Mouse (Mus musculus) forebrain, embryonic 10.5 days (tissue): Measurements from ENCODE around the gene Mcm8. TPM values are rescaled to one million over a fixed set of nuclear protein-coding genes. Genes with fewer than 3 reads are reported as not detected.
A peak's percentile ranks its signal among the peaks of the same experiment; 100 is the strongest.

Experiments used
- DNase-seq: peaks from one replicate; pipeline ENCODE4 v3.0.0-alpha.2; 2017; ENCODE audit warnings: low spot score; ENCODE audit errors: extremely low spot score
- H3K27ac ChIP-seq: fragments of 300-500 bp; sonication (generic); 2 replicates; pipeline ENCODE4 v1.5.1; 2016; ENCODE audit warnings: mild to moderate bottlenecking
- H3K27me3 ChIP-seq: fragments of 300-500 bp; sonication (generic); 2 replicates; pipeline ENCODE4 v1.6.1; 2016; ENCODE audit warnings: mild to moderate bottlenecking; ENCODE audit not compliant: poor library complexity, severe bottlenecking
- H3K36me3 ChIP-seq: fragments of 300-500 bp; sonication (generic); replicated peaks from 2 replicates; pipeline ENCODE4 v1.6.1; 2016; ENCODE audit warnings: mild to moderate bottlenecking, moderate library complexity
- H3K4me1 ChIP-seq: fragments of 300-500 bp; sonication (generic); 2 replicates; pipeline ENCODE4 v1.6.1; 2016
- H3K4me3 ChIP-seq: fragments of 300-500 bp; sonication (generic); 2 replicates; pipeline ENCODE4 v1.5.1; 2016; ENCODE audit warnings: mild to moderate bottlenecking, moderate library complexity
- H3K9me3 ChIP-seq: fragments of 300-500 bp; sonication (generic); 2 replicates; pipeline ENCODE4 v1.6.1; 2016; ENCODE audit warnings: mild to moderate bottlenecking, moderate library complexity
- WGBS: fragments of 180-500 bp; shearing (Covaris S2); methylation state at CpG from one replicate; pipeline ENCODE4 v1.1.7; 2016; 5-methylcytosine and 5-hydroxymethylcytosine counted together
- polyA plus RNA-seq: library from polyadenylated mRNA; unstranded; fragments of >200 nt; fragmentation: Nextera tagmentation; extraction: Ambion mirVana; gene quantifications from 2 replicates; pipeline ENCODE4 v1.2.1, GENCODE M21; 2016

The Mcm8 gene
- 34.4 and 36.1 TPM in 2 replicates for polyA plus RNA-seq

GRCm38 (mm10) chr2:132815608-132816314 is at the start of gene Mcm8, which contains the start of gene Trmt6:
TSS of gene Mcm8 (plus strand) at chr2:132816141.
TSS of gene Trmt6 (minus strand) at chr2:132816055.
- H3K4me3 ChIP-seq, result peak within 1 kb of the TSS; percentile 75
- peak; percentile 96 for DNase-seq
- peaks cover 21% of the 10 kb centered on the region for H3K4me1 ChIP-seq
- H3K27ac ChIP-seq, result peak within 1 kb of the TSS; percentile 91
- under 1% methylated on average over 59 of the region's 59 CpGs for WGBS
- H3K36me3 ChIP-seq, result peaks cover 52% of the 10 kb centered on the region
- no peaks in the 10 kb centered on the region for H3K9me3 ChIP-seq
- H3K27me3 ChIP-seq, result no peaks in the 10 kb centered on the region

GRCm38 (mm10) chr2:132770822-132771221 is 45.1 kb upstream of the Mcm8 start:
- no peaks in the 10 kb centered on the region for H3K9me3 ChIP-seq
- no peak overlapping the region for H3K4me3 ChIP-seq
- H3K27me3 ChIP-seq, result no peaks in the 10 kb centered on the region
- DNase-seq, result no peak
- H3K4me1 ChIP-seq, result no peaks in the 10 kb centered on the region
- WGBS, result 89% methylated on average over 1 of the region's 1 CpGs
- no peak overlapping the region for H3K27ac ChIP-seq
- H3K36me3 ChIP-seq, result no peaks in the 10 kb centered on the region

- H3K27me3 ChIP-seq, result peaks cover 11% of the 10 kb centered on the region; the same call in 1 of the 2 replicates
- no peak for DNase-seq
- H3K27ac ChIP-seq, result peak within 1 kb of the TSS; percentile 13
- H3K4me3 ChIP-seq, result peak within 1 kb of the TSS; percentile 61
- 6% methylated on average over 4 of the region's 4 CpGs for WGBS
- no peaks in the 10 kb centered on the region for H3K36me3 ChIP-seq
- no peaks in the 10 kb centered on the region for H3K9me3 ChIP-seq
- peaks cover 18% of the 10 kb centered on the region for H3K4me1 ChIP-seq
Measured at GRCm38 (mm10) chr2:132780978-132781377, 35.0 kb upstream of the Mcm8 start, which contains the start of gene Chgb. TSS of gene Chgb (plus strand) at chr2:132781278.

GRCm38 (mm10) chr2:132781439-132782068 is 34.4 kb upstream of the Mcm8 start:
- H3K4me1 ChIP-seq, result peaks cover 18% of the 10 kb centered on the region
- 1% methylated on average over 41 of the region's 41 CpGs for WGBS

GRCm38 (mm10) chr2:132784039-132784438 is 31.9 kb upstream of the Mcm8 start:
- Histone ChIP-seq H3K27me3 (peaks cover 11% of the 10 kb centered on the region; the same call in 1 of the 2 replicates), H3K4me3 (no peak overlapping the region), H3K36me3 (no peaks in the 10 kb centered on the region), H3K4me1 (peaks cover 13% of the 10 kb centered on the region), H3K27ac (no peak overlapping the region), H3K9me3 (no peaks in the 10 kb centered on the region)
- no peak for DNase-seq
- 87% methylated on average over 6 of the region's 6 CpGs for WGBS

More at GRCm38 (mm10) chr2:132781439-132782068, 34.4 kb upstream of the Mcm8 start:
- peak overlapping the region; percentile 13 for H3K27ac ChIP-seq
- peak; percentile 92 for DNase-seq
- no peaks in the 10 kb centered on the region for H3K9me3 ChIP-seq
- H3K36me3 ChIP-seq, result no peaks in the 10 kb centered on the region
- H3K4me3 ChIP-seq, result peak overlapping the region; percentile 61
- H3K27me3 ChIP-seq, result peaks cover 11% of the 10 kb centered on the region; the same call in 1 of the 2 replicates

GRCm38 (mm10) chr2:132793441-132794203 is 22.3 kb upstream of the Mcm8 start:
- no peak overlapping the region for H3K4me3 ChIP-seq
- no peak for DNase-seq
- no peak overlapping the region for H3K27ac ChIP-seq
- H3K9me3 ChIP-seq, result no peaks in the 10 kb centered on the region
- 89% methylated on average over 19 of the region's 19 CpGs for WGBS
- no peaks in the 10 kb centered on the region for H3K4me1 ChIP-seq
- H3K27me3 ChIP-seq, result no peaks in the 10 kb centered on the region
- no peaks in the 10 kb centered on the region for H3K36me3 ChIP-seq

- Histone ChIP-seq H3K27me3 (no peaks in the 10 kb centered on the region), H3K27ac (no peak overlapping the region), H3K4me3 (no peak overlapping the region), H3K9me3 (no peaks in the 10 kb centered on the region), H3K4me1 (no peaks in the 10 kb centered on the region), H3K36me3 (no peaks in the 10 kb centered on the region)
- WGBS, result 94% methylated on average over 7 of the region's 7 CpGs
- DNase-seq, result no peak
Measured at GRCm38 (mm10) chr2:132794204-132794586, 21.7 kb upstream of the Mcm8 start.

- whole genome bisulfite sequencing, result 88% methylated on average over 2 of the region's 2 CpGs
- Histone ChIP-seq H3K27me3 (no peaks in the 10 kb centered on the region), H3K27ac (no peak overlapping the region), H3K4me3 (no peak overlapping the region), H3K36me3 (peaks cover 56% of the 10 kb centered on the region), H3K4me1 (no peaks in the 10 kb centered on the region), H3K9me3 (no peaks in the 10 kb centered on the region)
- no peak for DNase-seq
Measured at GRCm38 (mm10) chr2:132802976-132803375, 13.0 kb upstream of the Mcm8 start.

GRCm38 (mm10) chr2:132841071-132841470 is 25.1 kb downstream of the Mcm8 start:
- H3K27me3 ChIP-seq, result no peaks in the 10 kb centered on the region
- no peak for DNase-seq
- H3K4me3 ChIP-seq, result no peak overlapping the region
- WGBS, result 94% methylated on average over 4 of the region's 4 CpGs
- H3K27ac ChIP-seq, result no peak overlapping the region
- H3K4me1 ChIP-seq, result no peaks in the 10 kb centered on the region
- peaks cover 79% of the 10 kb centered on the region for H3K36me3 ChIP-seq
- H3K9me3 ChIP-seq, result no peaks in the 10 kb centered on the region

- Histone ChIP-seq H3K4me3 (peak within 1 kb of the TSS; percentile 91), H3K27ac (peak within 1 kb of the TSS; percentile 92), H3K36me3 (peaks cover 42% of the 10 kb centered on the region), H3K4me1 (peaks cover 16% of the 10 kb centered on the region), H3K9me3 (no peaks in the 10 kb centered on the region), H3K27me3 (no peaks in the 10 kb centered on the region)
- WGBS, result under 1% methylated on average over 95 of the region's 96 CpGs
- peak; percentile 99 for DNase-seq
Measured at GRCm38 (mm10) chr2:132846407-132847358, 30.7 kb downstream of the Mcm8 start, which contains the start of gene Crls1. TSS of gene Crls1 (plus strand) at chr2:132846666.

- Histone ChIP-seq H3K27ac (peak overlapping the region; percentile 51; the same call in 1 of the 2 replicates), H3K36me3 (peaks cover 43% of the 10 kb centered on the region), H3K4me3 (peak overlapping the region; percentile 91), H3K9me3 (no peaks in the 10 kb centered on the region), H3K27me3 (no peaks in the 10 kb centered on the region), H3K4me1 (peaks cover 16% of the 10 kb centered on the region)
- DNase-seq, result no peak
- 49% methylated on average over 7 of the region's 7 CpGs for WGBS
Measured at GRCm38 (mm10) chr2:132847581-132847980, 31.6 kb downstream of the Mcm8 start.
